Mouse (Mus musculus) testis, postnatal 10 days (tissue): ENCODE data around the gene Slc19a2.

ENCODE experiments used
- DNase-seq: peaks from one replicate; pipeline ENCODE4 v3.0.0; 2021; ENCODE audit warnings: low spot score

The Slc19a2 gene

DNA sequence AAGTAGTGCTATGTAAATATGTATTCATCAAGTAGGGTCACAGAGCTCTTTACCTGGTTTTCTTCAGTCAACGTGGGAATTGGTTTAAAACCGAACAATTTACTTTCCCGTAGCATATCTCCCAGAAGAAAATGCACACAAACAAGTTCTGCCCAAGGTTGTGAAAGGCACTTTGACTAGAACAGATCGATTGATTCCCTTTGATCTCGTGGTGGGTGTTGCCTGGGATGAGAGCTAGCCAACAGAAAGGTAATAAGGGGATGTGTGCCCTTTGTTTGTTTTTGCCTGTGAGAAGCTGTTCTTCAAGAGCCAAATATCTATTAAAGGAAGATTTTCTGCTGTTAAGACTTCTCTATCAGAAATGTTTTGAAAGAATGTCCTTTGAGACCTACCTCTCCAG lies 3.7 kb downstream of the Slc19a2 start:
- DNase-seq = no peak

DNA sequence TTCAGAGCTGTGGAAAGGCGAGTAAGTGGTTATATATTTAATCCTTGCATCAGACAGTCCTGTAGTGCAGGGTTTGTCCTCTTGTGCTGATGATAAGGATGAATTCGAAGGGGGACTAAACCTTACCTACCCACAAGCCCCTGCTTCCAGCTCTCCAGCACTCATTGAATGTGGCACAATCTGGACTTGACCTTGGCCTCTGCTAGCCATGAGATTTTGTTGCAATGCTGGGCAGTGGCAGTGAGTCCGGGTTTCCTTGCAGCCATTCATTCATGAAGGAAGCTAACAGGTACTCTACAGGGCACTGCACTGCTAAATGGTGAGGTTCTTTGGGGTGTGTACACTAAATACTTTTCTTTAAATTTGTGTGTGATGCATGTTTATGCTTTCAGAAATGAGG lies 6.0 kb downstream of the Slc19a2 start:
- DNase-seq = no peak

DNA sequence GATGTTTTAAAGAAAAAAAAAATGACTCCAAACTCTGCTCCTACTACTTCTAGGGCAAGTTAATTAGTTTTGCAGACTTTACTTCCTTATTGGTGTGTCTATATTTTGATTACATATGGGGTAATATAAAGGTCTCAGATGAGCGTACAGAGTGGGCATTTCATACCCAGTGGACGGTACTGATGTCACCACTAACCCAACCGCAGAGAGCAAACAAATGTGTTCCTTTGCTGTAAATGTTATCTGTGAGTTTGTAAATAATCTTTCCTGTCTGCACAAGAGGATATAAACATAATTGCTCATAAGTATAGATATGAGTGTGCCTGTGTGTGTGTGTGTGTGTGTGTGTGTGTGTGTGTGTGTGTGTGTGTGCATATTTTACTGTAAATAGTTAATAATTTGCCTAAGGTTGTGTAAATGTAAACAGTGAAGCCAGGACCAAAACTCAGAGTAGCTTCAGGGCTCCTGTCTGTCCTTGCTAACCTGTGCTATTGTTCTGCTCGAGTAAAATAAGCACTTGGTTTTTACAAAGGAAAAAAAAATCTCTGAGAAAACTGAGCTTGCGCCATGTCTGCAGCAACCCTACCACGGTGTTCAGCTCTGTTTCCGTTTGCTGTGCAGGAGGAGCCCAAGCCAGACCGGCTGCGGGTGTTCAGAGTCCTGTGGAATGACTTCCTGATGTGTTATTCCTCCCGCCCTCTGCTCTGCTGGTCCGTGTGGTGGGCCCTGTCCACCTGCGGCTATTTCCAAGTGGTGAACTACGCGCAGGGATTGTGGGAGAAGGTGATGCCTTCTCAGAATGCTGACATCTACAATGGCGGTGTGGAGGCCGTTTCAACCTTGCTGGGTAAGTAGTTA lies 11.6 kb downstream of the Slc19a2 start:
- DNase-seq = no peak

GRCm38 (mm10) chr1:164261553-164261952 lies 12.7 kb downstream of the Slc19a2 start:
- DNase-seq = no peak

- no peak for DNase-seq
Observed at GRCm38 (mm10) chr1:164270941-164271340, 22.1 kb downstream of the Slc19a2 start.

DNA sequence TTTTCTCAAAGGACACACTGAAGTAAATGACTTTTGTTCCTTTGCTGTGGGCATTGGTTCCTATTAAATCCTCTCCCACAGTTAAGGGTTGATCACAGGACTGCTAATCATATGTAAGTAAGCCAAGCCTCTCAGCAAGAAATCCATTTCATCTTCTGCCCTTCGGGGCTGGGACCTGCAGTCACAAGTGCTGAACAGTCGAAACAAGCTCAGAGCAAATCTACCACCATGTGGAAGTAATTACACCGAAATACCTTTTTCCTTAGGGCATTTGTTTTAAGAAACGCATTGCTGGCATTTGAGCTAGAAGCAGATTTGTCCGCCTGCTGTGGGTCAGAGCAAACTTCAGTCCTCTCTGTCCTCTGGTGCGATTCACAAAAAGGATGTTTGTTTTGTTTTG lies 24.8 kb downstream of the Slc19a2 start:
- DNase-seq = no peak

DNA sequence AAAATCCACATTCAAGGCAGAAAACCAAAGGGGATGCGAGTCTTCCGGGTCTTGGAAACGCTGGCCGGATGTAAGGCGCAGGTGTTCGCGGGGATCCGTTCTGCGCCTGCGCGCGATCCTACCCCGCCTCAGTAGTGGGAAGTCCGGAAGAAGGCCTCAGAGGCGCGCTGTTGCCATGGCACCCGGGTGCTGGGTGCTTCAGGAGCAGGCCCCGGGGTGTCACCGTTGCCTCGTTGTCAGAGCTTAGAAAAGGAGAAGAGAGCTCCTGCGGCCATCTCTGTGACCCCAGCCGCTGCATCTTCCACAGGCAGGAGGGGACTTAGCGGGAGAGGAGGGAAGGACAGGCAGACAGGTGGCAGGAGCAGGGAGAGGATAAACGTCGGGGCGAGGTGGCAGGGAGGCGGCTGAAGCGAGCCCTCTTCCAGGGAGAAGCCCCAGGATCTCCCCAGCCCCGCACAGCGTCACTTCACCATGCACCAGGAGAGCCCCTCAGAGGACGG lies 26.7 kb downstream of the Slc19a2 start, which contains the start of gene Ccdc181:
Gene Ccdc181, plus strand, starts transcription at position 131 of the 500 bp plus-strand sequence.
- peak; percentile 95 for DNase-seq

GRCm38 (mm10) chr1:164276552-164276951 lies 27.7 kb downstream of the Slc19a2 start:
- DNase-seq = no peak

- no peak for DNase-seq
Observed at GRCm38 (mm10) chr1:164279332-164279731, 30.5 kb downstream of the Slc19a2 start.

- no peak for DNase-seq
Observed at GRCm38 (mm10) chr1:164284007-164284406, 35.2 kb downstream of the Slc19a2 start.

- DNase-seq = no peak
Observed at GRCm38 (mm10) chr1:164287406-164287805, 38.6 kb downstream of the Slc19a2 start.

- DNase-seq = no peak
Observed at GRCm38 (mm10) chr1:164292040-164292439, 43.2 kb downstream of the Slc19a2 start.

DNA sequence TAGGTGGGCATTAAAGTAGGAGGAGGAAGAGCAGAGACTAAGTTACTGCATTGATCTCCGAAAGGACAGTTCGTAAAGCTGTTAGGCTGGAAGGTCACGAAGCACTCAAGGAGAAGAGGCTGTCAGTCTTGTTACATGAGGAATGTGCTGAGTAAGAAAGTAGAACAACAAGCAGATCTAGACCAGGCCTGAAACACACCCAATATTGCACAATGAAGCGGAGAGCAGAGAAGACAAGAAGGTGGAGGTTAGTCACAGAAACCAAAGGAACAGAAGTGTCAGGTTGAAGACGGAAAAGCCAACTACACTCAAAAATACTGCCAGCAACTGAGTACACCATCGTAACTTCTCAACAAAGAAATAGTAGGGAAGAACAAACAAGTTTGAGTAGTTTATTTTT lies 45.2 kb downstream of the Slc19a2 start:
- DNase-seq = no peak

DNA sequence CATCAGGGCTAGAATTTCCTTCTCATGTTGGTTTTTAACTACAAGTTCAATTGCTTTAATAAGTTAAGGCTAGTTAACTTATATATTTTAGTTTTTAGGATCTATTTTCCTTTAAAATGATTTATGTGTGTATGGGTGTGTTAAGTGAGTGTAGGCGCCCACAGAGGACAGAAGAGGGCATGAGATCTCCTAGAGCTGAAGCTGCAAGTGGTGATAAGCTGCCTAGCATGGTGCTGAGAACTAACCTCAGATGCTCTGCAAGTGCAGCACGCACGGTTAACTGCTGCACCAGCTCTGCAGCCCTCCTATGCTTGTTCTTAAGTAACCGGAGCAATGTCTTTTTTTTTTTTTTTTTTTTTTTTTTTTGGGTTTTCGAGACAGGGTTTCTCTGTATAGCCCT lies 47.6 kb downstream of the Slc19a2 start:
- no peak for DNase-seq

GRCm38 (mm10) chr1:164301949-164302348 lies 53.1 kb downstream of the Slc19a2 start:
- no peak for DNase-seq

- no peak for DNase-seq
Observed at GRCm38 (mm10) chr1:164303821-164304220, 55.0 kb downstream of the Slc19a2 start, which contains the start of gene Nme7. TSS of gene Nme7 (plus strand) at chr1:164304121.

- DNase-seq = peak; percentile 99
Observed at GRCm38 (mm10) chr1:164307124-164307751, 58.4 kb downstream of the Slc19a2 start, which contains the start of gene Blzf1. TSS of gene Blzf1 (minus strand) at chr1:164307489.

DNA sequence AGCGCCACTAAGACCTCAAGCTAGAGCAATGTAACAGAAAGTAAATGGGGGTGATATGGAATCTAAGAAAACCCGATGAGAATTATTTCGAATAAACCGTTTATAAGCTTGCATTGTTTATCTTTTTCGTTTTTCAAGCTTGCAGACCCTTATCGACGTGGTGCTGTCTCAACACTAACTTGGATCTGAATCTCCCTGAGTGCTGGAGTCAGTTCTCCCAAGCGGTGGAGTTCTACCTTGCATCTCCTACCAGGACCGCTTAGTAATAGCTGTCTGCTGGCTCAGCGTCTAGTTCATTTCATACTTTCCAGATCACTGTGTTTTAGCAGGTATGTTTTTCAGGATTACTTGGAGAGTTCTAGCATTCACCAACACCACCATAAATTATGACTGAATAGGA lies 59.1 kb downstream of the Slc19a2 start:
- no peak for DNase-seq

DNA sequence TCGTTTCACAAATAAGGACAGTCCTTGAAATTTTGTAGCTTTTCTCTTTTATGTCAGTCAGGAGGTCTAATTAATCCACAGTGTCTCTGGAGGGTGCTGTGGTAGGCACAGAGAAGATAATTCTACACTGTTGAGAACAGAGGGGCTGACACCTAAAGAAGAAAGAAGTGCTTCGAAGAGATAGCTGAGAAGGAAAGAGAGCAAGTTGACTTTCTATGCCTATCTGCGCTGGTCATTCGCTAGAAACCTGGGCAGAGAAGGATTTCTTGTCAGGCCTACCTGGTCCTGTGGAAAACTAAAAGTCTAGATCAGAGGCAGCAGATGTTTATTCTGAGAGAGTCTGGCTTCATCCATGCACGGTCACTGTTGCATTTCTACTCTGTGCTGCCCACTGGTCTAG lies 65.2 kb downstream of the Slc19a2 start:
- no peak for DNase-seq
